Mouse (Mus musculus) embryonic fibroblast, embryonic 13.5 days (primary cell): ENCODE measurements around the gene Bpgm.

Source experiments
- CTCF ChIP-seq: IDR thresholded peaks from 2 replicates; pipeline ENCODE4 v1.5.1; 2011; ENCODE audit warnings: mild to moderate bottlenecking, control low read depth, low read length, moderate library complexity, borderline replicate concordance; ENCODE audit not compliant: insufficient read depth
- POLR2A ChIP-seq: IDR thresholded peaks from 2 replicates; pipeline ENCODE4 v1.6.1; 2011; ENCODE audit warnings: low read depth, mild to moderate bottlenecking, control low read depth, low read length, moderate library complexity

GRCm38 (mm10) chr6:34483811-34484210, 7.8 kb downstream of the Bpgm start:
- no peak for TF ChIP-seq CTCF
- no peak for TF ChIP-seq POLR2A
